In the genomic region with DNA sequence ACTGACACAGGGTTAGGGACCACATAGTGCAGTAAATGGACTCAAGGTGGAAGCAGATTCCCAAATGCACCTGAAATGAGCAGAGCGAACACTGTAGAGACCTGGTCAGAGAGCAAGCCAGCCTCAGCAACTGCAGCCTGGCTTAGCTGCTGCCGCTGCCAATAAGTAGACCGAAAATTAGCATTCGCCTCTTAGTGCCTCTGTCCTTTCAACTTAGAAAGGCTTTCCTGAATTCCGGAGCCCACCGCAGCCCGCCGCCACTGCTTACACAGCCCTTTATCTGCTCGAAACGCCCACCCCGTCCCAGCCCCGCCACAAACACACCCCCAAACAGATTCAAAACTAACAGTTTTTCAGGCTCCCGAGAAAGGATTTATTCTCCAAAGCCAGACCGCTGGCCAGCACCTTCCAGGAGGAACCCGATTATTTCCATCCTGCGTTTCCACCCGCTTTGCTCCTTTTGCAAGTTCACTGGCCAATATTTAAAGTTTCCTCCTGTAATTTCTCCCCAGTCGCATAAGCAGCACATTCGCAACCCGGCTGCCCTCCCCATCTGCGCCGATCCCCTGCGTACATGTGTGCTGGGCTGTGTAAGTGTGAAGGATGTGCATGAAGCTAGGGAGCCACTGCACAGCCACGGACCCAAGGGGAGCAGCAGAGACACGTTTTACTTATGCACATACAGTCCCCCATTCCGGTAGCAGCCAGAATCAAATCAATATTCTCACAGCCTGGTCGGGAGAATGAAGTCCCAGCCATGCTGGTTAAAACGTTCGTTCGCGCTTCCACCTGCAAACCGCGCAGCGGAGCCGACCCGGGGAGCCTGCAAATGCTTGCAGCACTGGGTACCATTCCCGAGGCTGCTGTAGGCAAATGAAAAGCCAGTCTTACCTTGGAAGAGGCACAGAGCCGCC, we compare ENCODE assay signal across 9 mouse cellular contexts. TPM values are rescaled to one million over a fixed set of nuclear protein-coding genes. Genes with fewer than 3 reads are reported as not detected.
A peak's percentile ranks its signal among the peaks of the same experiment; 100 is the strongest.
DNase-seq lines count a peak whose midpoint lies in the region; ATAC-seq and TF ChIP-seq lines count a peak whose summit lies in the region.
"Had no signal": no experiment of that assay in that cellular context is flagged by ENCODE, and none has a peak within 500 bp of the region (broad histone marks: within the 10 kb centered on the region; RNA-seq: fewer than 3 reads in every experiment).

No protein-coding gene starts in this region.

- no peak overlapping the region for H3K27ac ChIP-seq in brown adipose tissue, adult 24 weeks (replicated peaks; ENCODE audit: low read depth, low read length)
- H3K27ac ChIP-seq in forebrain, embryonic 12.5 days: no peak overlapping the region; the same call in 1 of the 2 replicates
- no peak overlapping the region for H3K27ac ChIP-seq in intestine, postnatal 0 days (ENCODE audit: low read depth, low read length)
- H3K27ac ChIP-seq in liver, postnatal 0 days (ENCODE audit: low read depth): no peak overlapping the region
- H3K27ac ChIP-seq in stomach, embryonic 14.5 days (ENCODE audit: low read length): no peak overlapping the region

- no peaks in the 10 kb centered on the region for H3K9me3 ChIP-seq in forebrain, embryonic 12.5 days
- H3K9me3 ChIP-seq in intestine, postnatal 0 days (ENCODE audit: control insufficient read depth): no peaks in the 10 kb centered on the region
- no peaks in the 10 kb centered on the region for H3K9me3 ChIP-seq in liver, postnatal 0 days (ENCODE audit: low read length)
- H3K9me3 ChIP-seq in stomach, embryonic 14.5 days (ENCODE audit: control insufficient read depth, low read depth, low read length): no peaks in the 10 kb centered on the region

- peak; percentile 7 for DNase-seq in gastrocnemius, postnatal 10 days
- DNase-seq in gastrocnemius, postnatal 14 days: no peak
- no peak for DNase-seq in liver, postnatal 0 days

- ATAC-seq in forebrain, embryonic 12.5 days (ENCODE audit: low FRiP score): peak; percentile 84
- no peak for ATAC-seq in intestine, postnatal 0 days
- ATAC-seq in liver, postnatal 0 days: no peak
- ATAC-seq in stomach, embryonic 14.5 days (ENCODE audit: insufficient number of reproducible peaks, insufficient read depth, low FRiP score, low read depth): no peak
- ATAC-seq in monocyte, adult 5-6 weeks (replicated peaks; ENCODE audit: insufficient number of reproducible peaks, low FRiP score, low TSS enrichment, poor library complexity, severe bottlenecking): no peak

- H3K36me3 ChIP-seq in forebrain, embryonic 12.5 days (replicated peaks): no peaks in the 10 kb centered on the region
- no peaks in the 10 kb centered on the region for H3K36me3 ChIP-seq in intestine, postnatal 0 days (ENCODE audit: control insufficient read depth, insufficient read depth)
- H3K36me3 ChIP-seq in liver, postnatal 0 days (replicated peaks; ENCODE audit: insufficient read depth, low read length): no peaks in the 10 kb centered on the region
- H3K36me3 ChIP-seq in stomach, embryonic 14.5 days (ENCODE audit: control insufficient read depth, insufficient read depth, low read length): no peaks in the 10 kb centered on the region

- TF ChIP-seq CTCF in intestine, postnatal 0 days (IDR thresholded peaks at IDR 0.05; ENCODE audit: low read depth): no peak
- no peak for TF ChIP-seq CTCF in liver, postnatal 0 days (IDR thresholded peaks at IDR 0.05; ENCODE audit: low read depth)

- no peak for TF ChIP-seq EP300 in liver, postnatal 0 days (IDR thresholded peaks at IDR 0.05; ENCODE audit: low read depth)

- no peaks in the 10 kb centered on the region for H3K4me1 ChIP-seq in brown adipose tissue, adult 24 weeks (ENCODE audit: control insufficient read depth, insufficient read depth, insufficient read length, low read length)
- H3K4me1 ChIP-seq in forebrain, embryonic 12.5 days: peaks cover 22% of the 10 kb centered on the region
- no peaks in the 10 kb centered on the region for H3K4me1 ChIP-seq in intestine, postnatal 0 days (replicated peaks; ENCODE audit: control insufficient read depth, insufficient read depth, low read length)
- no peaks in the 10 kb centered on the region for H3K4me1 ChIP-seq in liver, postnatal 0 days (ENCODE audit: insufficient read depth)
- peaks cover 5% of the 10 kb centered on the region; the same call in 1 of the 2 replicates for H3K4me1 ChIP-seq in stomach, embryonic 14.5 days (ENCODE audit: control insufficient read depth, insufficient read depth, low read length)

- H3K4me3 ChIP-seq in brown adipose tissue, adult 24 weeks (ENCODE audit: insufficient read depth, low read depth, low read length): peak overlapping the region; percentile 31
- peak overlapping the region; percentile 51 for H3K4me3 ChIP-seq in forebrain, embryonic 12.5 days (replicated peaks)
- H3K4me3 ChIP-seq in intestine, postnatal 0 days (ENCODE audit: low read depth, low read length): peak overlapping the region; percentile 33
- H3K4me3 ChIP-seq in liver, postnatal 0 days (ENCODE audit: low read depth, low read length): peak overlapping the region; percentile 8; the same call in 1 of the 2 replicates
- peak overlapping the region; percentile 30 for H3K4me3 ChIP-seq in stomach, embryonic 14.5 days (ENCODE audit: low read depth, low read length)

- WGBS in forebrain, embryonic 12.5 days: under 1% methylated on average over 38 of the region's 38 CpGs
- 3% methylated on average over 38 of the region's 38 CpGs for WGBS in intestine, postnatal 0 days
- WGBS in liver, postnatal 0 days (ENCODE audit: insufficient replicate concordance): 3% methylated on average over 38 of the region's 38 CpGs
- 2% methylated on average over 38 of the region's 38 CpGs for WGBS in stomach, embryonic 14.5 days

- H3K9ac ChIP-seq in forebrain, embryonic 12.5 days: peak overlapping the region; percentile 61
- H3K9ac ChIP-seq in intestine, postnatal 0 days (ENCODE audit: low read depth, low read length): no peak overlapping the region
- H3K9ac ChIP-seq in liver, postnatal 0 days (replicated peaks): no peak overlapping the region
- H3K9ac ChIP-seq in stomach, embryonic 14.5 days (replicated peaks; ENCODE audit: low read depth, low read length): no peak overlapping the region

- peak overlapping the region; percentile 87 for H3K4me2 ChIP-seq in forebrain, embryonic 12.5 days
- peak overlapping the region; percentile 59 for H3K4me2 ChIP-seq in intestine, postnatal 0 days (replicated peaks; ENCODE audit: low read depth)
- peak overlapping the region; percentile 40 for H3K4me2 ChIP-seq in liver, postnatal 0 days (ENCODE audit: low read depth, low read length)
- H3K4me2 ChIP-seq in stomach, embryonic 14.5 days (replicated peaks; ENCODE audit: low read depth, low read length): peak overlapping the region; percentile 46

- peaks cover 37% of the 10 kb centered on the region for H3K27me3 ChIP-seq in forebrain, embryonic 12.5 days
- H3K27me3 ChIP-seq in intestine, postnatal 0 days (replicated peaks; ENCODE audit: control insufficient read depth, insufficient read depth, low read length): peaks cover 16% of the 10 kb centered on the region; the same call in 1 of the 2 replicates
- H3K27me3 ChIP-seq in liver, postnatal 0 days (ENCODE audit: insufficient read depth, low read length): peaks cover 10% of the 10 kb centered on the region; the same call in 1 of the 2 replicates
- no peaks in the 10 kb centered on the region for H3K27me3 ChIP-seq in stomach, embryonic 14.5 days (ENCODE audit: control insufficient read depth, insufficient read depth, low read length)

- intact Hi-C loops in gastrocnemius, postnatal 14 days (cut with DNase I; ENCODE audit: low total_unique reads): no loop called here

RNA-seq across cellular contexts. Expression of gene Ntm, which starts 0.7 kb away (rescaled TPM):
- 1 to 10 TPM; 4.7 to 5.4 TPM for total RNA-seq in gastrocnemius, postnatal 10 days (2021)
- total RNA-seq in gastrocnemius, postnatal 14 days (2021): 1 to 10 TPM; 2.6 to 3.0 TPM
- polyA plus RNA-seq in brown adipose tissue, adult 24 weeks (2012; ENCODE audit: insufficient read depth, insufficient read length, missing spikeins): 0.48 and 0.50 TPM in 2 replicates
- 34.6 and 38.2 TPM in 2 replicates for polyA plus RNA-seq in forebrain, embryonic 12.5 days (2016; fragmentation: Nextera tagmentation; extraction: Ambion mirVana)
- polyA plus RNA-seq in intestine, postnatal 0 days (2015; fragmentation: Nextera tagmentation; extraction: Ambion mirVana): 1.1 and 2.0 TPM in 2 replicates
- polyA plus RNA-seq in liver, postnatal 0 days (2015; fragmentation: Nextera tagmentation; extraction: Ambion mirVana): 0.65 and 1.00 TPM in 2 replicates
- 18.0 and 19.7 TPM in 2 replicates for polyA plus RNA-seq in stomach, embryonic 14.5 days (2014; fragmentation: Nextera tagmentation; extraction: Ambion mirVana)
- not detected in 3 replicates for total RNA-seq in monocyte, adult 5-6 weeks (2017)
- polyA plus RNA-seq: C2C12 had no signal
